Mouse (Mus musculus) megakaryocyte, embryonic 14.5 days (primary cell): ENCODE data around the gene Vps8.

Source experiments
- FLI1 ChIP-seq: IDR thresholded peaks from 2 replicates; pipeline ENCODE4 v1.6.1; 2012; ENCODE audit warnings: low read length, inconsistent platforms, mixed read lengths
- GATA1 ChIP-seq: IDR thresholded peaks from 3 replicates; pipeline ENCODE4 v1.6.1; 2012; ENCODE audit warnings: mixed read lengths, low read length, inconsistent platforms, borderline replicate concordance

- TF ChIP-seq GATA1 (no peak), FLI1 (no peak)
Observed at GRCm38 (mm10) chr16:21376949-21377604, 45.8 kb upstream of the Vps8 start.
